Mouse (Mus musculus): ENCODE results near the gene Gprin1.

Gene Gprin1

DNA sequence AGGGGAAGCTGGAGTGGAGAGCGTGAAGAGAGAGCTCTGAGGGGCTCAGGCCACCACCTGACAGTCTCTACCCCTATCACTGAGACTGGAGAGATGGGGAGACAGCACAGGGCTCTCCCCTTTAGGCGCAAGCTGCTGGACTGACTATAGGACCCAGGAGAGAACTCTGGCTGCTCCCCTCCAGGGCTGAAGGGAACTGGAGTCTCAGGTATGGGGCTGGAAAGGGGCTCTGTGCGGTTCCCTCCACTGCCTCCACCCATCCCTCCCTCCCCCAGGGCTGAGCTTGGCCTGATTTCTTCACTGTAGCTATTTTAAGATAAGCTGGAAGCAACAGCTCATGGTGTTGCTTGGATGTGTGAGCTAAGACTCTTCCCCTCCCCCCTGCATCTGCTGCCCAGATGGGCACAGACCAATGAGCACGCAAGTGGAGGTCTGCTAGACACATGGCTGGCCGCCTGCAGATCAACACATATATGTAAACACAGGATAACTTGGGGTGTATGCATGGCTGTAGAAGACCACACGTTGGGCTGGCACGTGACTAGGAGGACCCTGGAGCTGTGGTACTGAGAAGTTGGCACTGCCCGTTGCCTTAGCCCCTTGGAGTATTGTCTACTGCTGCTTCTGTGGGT is 10.6 kb upstream of the Gprin1 start:
- no peak for DNase-seq (ENCODE audit: low read depth)

DNA sequence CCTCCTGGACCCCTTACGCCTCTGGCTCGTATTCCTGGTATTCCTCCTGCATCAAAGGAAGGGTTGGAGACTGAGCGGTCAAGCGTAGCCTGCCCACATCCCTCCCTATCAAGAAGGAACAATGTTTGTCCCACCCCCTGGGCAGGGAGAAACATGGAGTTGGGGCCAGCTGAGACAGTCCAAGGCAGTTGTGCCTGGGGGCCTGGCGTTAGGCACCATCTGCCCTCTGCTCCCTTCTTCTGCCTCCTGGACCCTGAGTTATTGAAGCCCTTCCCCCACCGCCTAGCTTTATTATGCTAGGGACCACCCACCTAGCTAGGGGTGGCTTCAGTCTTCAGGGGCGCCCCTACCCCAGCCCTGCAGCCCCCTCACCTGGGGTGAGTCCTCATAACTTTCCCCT is 9.8 kb upstream of the Gprin1 start:
- no peak for DNase-seq (ENCODE audit: low read depth)

DNA sequence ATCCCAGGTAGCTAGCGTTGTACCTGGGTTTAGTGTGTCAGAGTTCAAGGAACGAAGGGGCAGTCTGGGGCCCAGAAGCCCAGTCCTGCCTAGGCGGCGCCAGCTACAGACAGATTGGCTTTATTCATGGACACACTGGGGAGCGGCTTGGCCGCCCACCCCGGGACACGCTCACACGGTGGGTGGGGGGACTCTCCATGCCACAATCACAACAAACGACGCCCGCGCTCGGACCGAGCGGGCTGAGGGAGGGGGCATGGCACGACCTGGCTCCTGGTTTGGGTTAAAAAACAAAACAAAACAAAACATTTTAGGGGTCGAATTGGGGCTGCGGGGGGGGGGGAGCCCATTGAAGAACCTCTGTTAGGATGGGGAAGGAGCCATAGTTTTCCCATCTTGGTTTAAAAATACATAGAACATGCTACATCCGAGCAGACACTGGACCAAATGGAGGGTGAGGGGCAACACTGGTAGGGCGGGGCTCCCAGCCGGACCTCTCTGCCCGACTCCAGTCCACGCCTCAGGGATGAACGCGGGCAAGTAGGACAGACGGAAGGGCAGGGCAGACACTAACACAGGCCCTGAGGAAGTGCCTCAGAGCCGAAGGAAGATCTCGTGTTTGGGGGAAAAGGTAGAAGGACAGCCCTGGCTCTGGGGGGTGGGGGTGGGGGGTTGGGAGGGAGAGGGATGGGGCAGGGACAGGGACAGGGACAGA is 9.2 kb upstream of the Gprin1 start:
- no peak for DNase-seq (ENCODE audit: low read depth)

DNA sequence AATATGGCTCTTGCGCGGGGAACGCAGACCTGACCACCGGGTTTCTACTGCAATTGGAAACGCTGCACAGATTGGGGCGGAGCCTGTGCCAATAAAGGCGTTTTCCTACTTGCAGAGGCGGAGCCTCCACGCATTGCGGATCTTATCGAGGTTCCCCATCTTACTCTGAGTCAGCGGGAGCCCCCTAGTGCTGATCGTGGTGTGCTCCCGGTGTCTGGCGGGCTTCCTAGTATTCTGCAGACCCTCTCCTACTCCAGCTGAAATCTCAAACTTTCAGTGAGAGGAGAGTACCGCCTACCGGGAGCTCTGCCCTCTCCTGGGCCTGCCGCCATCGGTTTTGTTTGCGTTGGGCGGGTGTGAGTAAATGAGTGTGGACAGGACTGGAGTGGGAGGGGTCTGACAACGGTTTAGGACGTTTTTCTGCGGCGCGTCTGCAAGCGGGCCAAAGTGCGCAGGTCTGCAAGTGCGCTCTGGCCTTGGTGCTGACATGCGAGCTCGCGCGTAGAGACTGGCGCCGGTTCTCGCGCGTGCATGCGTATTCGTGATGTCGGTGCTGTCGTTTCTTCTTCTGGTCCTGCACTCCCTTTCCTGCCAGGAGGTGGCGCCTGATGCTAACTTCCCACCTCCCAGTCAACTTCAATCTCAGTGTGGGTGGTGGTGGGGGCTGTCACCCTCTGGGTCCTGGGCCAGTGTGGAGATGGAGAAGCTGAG is 8.5 kb upstream of the Gprin1 start:
- DNase-seq (ENCODE audit: low read depth): peak; percentile 44

DNA sequence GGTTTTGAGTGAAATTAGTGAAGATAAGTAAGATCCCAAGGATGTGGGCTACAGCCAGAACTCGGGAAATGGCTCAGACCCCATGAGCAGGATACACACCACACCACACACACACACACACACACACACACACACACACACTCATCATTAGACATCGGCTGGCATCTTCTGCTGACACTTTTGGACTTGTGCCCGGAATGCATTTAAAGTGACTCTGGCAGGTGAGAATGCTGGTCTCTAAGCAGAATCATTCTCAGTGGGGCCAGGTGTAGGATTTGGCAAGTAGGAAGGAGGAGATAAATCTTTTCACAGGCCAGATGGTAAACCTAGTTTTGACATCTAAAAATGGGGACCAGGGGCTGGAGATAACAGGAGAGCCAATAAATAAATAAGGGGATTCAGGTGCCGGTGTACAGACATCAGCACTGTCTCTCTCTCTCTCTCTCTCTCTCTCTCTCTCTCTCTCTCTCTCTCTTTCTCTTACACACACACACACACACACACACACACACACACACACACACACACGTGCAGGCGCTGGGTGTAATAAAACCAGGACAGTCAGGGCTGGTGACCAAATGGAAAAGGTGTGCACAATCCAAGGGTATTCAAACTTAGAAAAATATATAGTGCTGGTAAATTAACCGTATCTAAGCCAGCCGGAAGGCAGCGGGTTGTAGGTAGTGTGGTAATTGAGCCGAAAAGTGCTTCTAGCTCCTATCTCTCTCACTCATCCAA is 7.6 kb upstream of the Gprin1 start:
- no peak for DNase-seq (ENCODE audit: low read depth)

DNA sequence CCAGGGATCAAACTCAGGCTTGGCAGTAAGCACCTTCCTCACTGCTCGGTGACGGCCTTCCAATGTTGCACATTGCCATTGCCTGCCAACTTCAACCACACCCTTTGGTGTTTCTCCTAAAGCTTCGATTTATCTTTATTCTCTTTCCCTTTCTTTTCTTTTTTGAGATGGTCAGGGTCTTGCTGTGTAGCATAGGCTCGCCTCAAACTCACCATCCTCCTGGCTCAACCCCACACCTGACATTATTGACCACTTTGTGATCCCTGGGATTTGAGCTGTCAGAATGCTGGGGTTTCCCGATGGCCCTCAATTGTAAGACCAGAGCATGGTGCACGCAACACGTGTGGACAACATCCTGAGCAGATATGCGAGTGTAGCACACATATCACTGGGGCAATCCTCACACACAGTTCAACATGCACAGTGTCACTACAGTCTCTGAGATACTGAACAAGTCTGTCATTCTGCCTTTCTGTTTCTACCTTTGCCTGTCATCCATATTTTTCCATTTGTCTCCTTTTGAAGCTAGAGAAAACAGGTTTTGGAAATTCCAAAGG is 6.6 kb upstream of the Gprin1 start:
- no peak for DNase-seq (ENCODE audit: low read depth)

DNA sequence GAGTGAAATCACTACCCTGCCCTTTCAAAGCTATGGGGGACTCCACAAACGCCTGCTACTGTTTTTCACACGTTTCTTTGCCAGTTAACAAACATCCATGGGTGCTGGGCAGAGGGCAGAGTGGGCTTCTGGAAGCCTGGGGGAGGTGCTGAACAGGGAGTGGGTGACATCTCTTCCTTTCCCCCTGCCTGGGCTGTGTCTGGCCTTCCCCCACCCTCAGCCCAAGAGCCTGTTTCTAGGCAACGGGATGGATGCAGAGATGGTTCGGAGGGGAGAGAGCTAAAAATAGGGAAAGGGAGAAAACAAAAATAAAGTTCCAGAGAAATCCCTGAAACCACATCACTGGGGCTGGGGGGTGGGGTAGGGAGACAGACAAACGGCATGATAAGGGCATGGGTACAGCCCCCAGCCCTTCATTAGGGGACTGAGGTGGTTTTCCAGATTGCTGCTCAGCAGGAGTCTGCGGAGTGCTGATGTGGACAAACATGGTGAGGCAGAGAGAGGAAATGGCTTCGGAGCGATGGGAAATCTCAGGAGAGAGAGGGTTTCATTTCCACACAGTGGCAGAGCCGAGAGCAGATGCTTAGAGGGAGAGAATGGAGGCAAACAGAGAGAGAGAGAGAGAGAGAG is 5.6 kb upstream of the Gprin1 start:
- DNase-seq (ENCODE audit: low read depth): no peak

DNA sequence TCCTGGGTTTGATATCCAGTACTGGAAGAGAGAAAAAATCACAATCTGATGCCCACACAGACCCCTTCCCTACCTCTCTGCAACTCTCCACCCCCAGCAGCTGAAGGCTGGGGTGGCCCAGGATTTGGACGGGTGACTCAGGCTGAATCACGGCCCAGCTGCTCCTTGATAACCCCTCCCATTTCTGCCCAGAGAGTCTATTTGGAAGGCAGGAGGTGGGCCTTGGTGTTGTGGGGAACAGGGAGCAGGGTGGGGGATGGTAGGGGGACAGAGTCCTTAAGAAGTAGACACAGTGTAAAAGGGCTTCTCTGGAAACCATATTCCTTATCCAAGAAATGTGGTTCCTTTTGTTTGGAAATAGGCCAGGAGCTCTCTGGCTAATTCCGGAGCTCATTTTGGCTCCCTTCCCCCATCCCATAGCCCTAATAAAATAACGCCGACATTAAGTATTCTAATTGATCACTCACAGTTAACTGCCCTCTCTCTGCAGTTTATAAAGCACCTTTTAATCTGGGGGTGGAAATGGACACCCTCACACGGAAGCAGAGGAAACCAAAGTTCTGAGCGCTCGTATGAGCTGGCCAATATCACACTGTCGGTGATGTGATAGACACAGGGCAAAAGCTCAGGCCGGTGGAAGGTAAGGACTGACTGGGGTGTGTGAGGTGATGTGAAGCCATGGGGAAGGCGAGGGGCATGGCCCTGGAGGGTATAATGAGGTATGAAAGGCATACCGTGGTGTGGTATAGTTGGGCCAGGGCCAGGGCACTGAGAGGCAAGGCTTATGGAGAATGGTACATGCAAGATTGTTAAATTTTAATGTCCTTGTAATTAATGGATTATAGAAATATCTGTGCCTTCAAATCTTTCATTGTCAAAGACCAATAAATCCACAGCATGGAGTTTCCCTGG is 4.8 kb upstream of the Gprin1 start:
- no peak for DNase-seq (ENCODE audit: low read depth)

DNA sequence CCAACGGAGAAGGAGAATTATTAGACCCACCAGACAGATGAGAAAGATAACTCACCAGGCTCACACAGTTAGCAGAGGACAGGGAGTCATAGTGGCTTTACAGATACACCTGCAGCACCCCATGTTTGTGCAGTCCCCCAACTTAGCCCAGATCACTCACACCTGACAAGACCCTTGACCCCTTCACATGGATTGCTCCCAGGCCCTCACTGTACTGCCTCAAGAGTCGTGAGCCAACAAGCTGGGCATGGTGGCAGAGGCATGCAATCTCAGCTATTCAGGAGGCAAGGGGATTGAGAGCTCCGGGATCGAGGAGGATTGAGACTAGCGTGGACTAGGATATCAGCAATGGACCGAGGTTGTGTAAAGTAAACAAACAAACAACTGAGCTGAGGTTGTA is 4.1 kb upstream of the Gprin1 start:
- DNase-seq (ENCODE audit: low read depth): no peak

DNA sequence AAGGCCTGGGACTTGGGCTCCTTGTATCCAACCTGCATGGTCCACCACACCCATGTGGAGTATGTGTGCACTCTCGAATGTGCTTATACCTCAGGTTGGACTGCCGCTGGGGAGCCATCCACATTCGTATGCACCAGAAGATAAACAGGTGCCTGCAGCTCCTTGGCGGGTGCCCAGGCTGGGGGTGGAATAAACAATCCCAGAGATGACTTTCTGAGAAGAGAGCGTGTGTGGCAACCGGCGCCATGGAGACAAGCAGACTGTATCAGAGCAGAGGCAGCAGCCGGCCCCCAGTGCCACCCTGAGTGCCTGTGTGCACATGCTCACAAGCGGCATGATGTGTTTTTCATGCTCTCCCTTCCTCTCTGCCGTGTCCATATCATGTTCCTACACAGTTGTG is 3.0 kb upstream of the Gprin1 start:
- DNase-seq (ENCODE audit: low read depth): no peak

DNA sequence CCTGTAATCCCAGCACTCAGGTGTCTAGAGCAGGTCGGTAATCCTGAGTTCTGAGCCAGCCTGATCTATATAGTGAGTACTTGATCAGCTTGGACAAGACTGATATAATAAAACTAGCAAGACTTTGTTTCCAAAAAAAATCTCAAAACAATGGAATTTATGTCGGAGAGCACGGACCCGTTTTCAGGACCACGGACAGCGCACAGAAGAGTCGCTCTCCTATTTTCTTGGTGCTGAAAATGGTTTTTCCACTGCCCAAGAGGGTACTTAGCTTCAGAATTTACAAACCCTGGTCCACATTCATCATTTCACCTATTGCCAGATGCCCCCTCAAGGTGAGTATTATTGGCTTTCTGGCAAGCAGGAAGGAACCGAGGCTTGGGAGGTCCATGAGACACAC is 1.0 kb upstream of the Gprin1 start:
- DNase-seq (ENCODE audit: low read depth): peak; percentile 11

DNA sequence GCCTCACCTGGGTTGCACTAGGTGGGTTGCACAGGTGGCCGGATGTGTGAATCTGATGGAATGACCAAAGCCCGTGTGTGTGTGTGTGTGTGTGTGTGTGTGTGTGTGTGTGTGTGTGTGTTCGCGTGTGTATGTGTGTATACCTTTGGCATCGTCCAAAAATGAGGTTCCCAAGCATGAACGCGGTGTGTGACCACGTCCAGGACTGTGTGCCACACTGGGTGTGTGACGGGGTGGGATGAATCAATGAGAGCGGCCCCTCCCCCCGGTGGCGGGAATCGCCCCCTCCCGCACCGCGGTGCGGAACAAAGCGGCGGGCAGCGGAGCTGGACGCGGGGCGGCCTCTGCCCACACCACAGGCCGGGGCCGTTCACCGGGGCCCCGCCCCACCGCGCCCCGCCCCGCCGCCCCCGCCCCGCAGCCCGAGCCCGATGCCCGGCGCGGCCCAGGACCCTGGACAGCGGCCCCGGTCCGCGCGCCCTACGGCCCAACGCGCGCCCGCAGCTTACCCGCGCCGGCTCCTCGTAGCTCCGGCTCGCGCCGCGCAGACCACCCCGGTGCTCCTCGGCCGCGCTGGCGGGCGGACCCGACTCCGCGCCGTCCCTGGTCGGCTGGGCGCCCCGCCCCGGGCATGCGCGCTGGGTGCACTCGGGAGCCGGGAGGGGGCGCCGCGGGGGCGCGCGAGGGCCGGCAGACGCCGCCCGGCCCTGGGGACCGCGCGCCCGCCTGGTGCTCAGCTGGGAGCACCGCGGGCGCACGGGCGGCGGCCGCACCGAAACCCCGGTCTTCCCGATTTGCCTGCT is 412 bp downstream of the Gprin1 start:
- no peak for DNase-seq (ENCODE audit: low read depth)

DNA sequence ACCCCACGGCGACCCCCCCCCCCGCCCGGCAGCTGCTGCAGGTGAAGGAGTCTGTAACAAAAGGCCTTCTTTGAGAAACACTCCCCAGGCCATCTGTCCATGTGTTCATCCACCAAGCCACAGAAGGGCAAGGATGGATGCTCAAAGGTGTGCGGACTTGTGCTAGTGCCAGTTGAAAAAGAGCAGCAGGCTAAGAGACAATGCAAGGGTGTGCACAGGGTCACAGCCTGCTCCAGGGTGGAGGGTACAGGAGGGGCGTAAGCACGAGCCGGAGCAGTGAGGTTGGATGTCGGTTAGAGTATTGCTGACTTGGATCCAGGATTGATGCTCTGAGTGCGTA is 983 bp downstream of the Gprin1 start:
- no peak for DNase-seq (ENCODE audit: low read depth)

DNA sequence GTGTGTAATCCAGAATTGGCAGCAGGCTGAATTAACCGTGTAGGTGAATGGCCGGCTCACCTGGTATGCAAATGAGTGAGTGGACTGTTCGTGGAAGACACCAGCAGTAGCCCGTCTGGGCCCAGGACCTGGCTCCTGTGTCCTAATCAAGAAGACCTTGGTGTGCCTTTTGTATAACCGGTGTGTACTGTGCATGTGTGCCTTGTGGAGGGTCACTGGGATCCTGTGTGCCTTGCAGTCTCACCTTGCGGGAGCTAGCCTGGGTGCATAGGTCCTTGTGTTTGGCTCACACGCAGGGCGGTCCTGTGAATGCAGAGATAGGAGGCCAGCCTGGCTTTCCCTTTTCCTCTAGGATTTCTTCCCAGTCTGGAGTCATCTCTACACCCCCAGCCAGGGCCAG is 1.5 kb downstream of the Gprin1 start:
- DNase-seq (ENCODE audit: low read depth): no peak

DNA sequence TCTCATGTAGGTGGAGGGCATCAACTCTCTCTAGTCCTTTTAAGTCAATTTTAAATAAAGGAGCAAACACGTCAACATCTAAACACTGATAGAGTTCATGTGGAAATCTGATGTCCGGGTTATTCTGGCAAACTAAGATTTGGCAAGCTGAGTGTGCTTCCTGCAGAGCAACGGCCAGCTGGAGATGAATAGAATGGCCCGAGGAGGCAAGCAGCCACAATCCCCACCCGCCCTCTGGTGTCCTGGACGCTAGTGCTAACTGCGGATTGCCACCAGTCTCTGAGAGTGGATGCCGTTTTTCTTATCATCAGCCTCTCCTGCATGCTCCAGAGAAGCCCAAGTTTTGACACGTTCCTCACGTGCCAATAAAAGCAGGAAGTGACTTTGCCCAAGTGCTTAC is 2.8 kb downstream of the Gprin1 start:
- no peak for DNase-seq (ENCODE audit: low read depth)

DNA sequence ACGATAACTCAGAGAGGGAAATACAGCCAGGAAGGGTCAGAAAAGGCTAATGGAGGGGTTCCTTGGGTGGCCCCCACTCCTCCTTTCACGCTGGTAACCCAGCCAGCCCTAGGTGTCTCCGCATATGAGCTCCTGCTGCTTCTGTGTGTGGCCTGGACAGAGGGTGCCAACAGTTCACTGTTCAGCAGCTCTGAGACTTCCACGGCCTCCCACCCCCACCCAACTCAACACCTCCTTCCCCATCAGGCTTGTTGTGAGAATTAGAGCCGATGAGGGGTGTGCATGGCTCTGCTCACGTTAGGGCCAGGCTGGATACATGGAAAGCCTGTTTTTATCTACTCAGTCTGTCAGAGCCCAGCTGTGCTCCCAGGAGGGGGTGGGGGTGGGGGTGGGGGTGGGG is 3.6 kb downstream of the Gprin1 start:
- DNase-seq (ENCODE audit: low read depth): no peak

DNA sequence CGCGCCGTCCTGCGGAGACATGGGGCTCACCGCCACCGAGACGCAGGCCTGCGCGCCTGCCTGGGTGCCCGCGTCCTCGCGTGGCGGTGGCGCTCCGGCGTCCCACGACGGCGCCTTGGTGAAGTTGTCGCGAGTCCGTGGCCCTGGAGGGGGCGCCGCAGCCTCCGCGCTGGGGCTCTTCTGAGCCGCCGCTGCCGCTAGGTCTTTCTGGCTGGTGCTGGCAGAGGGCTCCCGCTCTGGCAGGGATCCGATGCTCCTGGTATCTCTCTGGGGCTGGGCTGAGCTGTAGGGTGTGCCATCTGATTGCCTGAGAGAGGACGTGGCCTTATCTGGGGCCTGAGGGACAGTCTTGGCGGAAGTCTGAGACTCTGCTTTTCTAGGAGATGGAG is 11.5 kb downstream of the Gprin1 start:
- no peak for DNase-seq (ENCODE audit: low read depth)

DNA sequence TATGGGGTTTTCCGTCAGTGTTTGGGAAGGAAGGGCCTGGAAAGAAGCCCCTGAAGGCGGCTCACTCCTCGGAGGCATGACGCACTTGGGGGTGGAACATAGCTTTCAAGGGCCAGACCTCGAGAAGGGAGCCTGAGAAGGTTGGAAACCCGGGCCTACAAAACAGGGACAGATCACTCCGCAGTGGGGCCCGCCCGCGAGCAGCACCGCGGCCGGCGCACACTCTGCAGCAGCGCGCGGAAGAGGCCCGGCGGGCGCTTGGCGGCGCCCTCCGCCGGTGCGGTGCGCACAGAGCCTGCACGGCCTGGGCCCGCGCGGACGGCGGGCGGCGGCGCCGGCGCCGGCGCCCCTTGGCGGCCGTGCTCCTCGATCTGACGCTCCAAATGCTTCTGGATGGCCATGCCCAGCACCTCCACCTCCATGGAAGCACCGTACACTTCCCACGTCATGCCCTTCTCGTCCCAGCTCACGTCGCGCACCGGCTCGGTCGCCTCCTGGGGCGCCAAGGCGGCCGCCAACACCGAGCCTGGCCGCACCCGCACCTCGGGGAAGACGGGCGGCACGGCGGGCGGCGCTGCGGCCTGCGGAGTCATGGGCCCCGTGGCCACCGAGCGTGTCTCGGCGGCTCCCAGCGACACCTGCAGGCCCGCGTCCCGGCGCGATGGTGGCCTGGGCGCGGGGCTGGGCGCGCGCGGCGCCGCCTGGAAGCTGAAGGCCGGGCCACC is 12.0 kb downstream of the Gprin1 start:
- no peak for DNase-seq (ENCODE audit: low read depth)

DNA sequence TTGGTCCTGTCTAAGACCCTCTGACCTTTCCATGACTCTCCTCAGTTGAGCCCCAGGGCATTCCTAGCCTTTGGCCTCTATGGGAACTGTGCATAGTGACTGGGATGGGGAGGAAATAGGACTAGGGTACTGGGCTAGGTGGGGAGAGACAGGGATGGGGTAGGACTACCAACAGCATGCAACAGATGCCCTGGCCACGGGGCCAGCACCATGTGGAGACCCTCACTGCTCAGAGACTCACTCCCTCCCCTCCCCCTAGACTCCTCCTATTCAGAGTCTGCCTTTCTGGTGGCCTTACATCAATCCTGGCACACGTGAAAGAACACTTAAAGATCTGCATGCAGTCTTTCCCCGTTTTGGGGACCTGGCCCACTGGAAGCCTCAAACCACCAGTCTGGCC is 12.7 kb downstream of the Gprin1 start:
- no peak for DNase-seq (ENCODE audit: low read depth)

DNA sequence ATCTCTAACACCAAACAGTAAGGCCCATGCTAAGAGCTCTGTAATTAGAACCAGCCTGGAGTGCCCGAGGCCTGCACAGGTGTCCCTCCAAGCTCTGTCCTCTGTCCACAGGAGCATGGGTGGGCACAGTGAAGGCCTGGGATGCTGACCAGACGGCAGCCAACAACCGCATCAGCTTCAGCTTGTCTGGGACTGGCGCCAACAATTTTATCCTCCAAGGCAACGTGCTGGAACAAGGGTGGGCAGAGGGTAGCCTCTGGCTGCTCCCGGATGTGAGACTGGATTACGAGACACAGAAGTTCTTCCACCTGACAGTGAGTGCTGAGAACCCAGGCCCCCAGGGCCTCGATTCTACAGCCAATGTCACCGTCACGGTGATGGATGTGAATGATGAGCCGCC is 23.5 kb downstream of the Gprin1 start:
- no peak for DNase-seq (ENCODE audit: low read depth)
